ENCODE assay signal across 12 mouse cellular contexts in genomic region chr8:69853869-69854268, GRCm38 (mm10). TPM values are rescaled to one million over a fixed set of nuclear protein-coding genes. Genes with fewer than 3 reads are reported as not detected.
"Had no signal": no experiment of that assay in that cellular context is flagged by ENCODE, and none has a peak within 500 bp of the region (broad histone marks: within the 10 kb centered on the region; RNA-seq: fewer than 3 reads in every experiment).

No protein-coding gene starts in this region.

- H3K27me3 ChIP-seq: limb, embryonic 12.5 days; lung, embryonic 15.5 days; midbrain, embryonic 15.5 days had no signal

- H3K27ac ChIP-seq: limb, embryonic 12.5 days; lung, embryonic 15.5 days; midbrain, embryonic 10.5 days; midbrain, embryonic 15.5 days had no signal

- ATAC-seq: intestine, postnatal 0 days; midbrain, embryonic 15.5 days had no signal

- H3K4me3 ChIP-seq: limb, embryonic 12.5 days; lung, embryonic 15.5 days; midbrain, embryonic 10.5 days; midbrain, embryonic 15.5 days had no signal

- H3K4me1 ChIP-seq: limb, embryonic 12.5 days; lung, embryonic 15.5 days; midbrain, embryonic 10.5 days; midbrain, embryonic 15.5 days had no signal

- H3K36me3 ChIP-seq: limb, embryonic 12.5 days; lung, embryonic 15.5 days; midbrain, embryonic 15.5 days had no signal

- H3K9me3 ChIP-seq: lung, embryonic 15.5 days; midbrain, embryonic 15.5 days had no signal

- H3K9ac ChIP-seq: limb, embryonic 12.5 days; lung, embryonic 15.5 days; midbrain, embryonic 15.5 days had no signal

- H3K4me2 ChIP-seq: limb, embryonic 12.5 days; lung, embryonic 15.5 days; midbrain, embryonic 15.5 days had no signal

- DNase-seq: kidney, adult 8-10 months; layer of hippocampus, postnatal 36 days; liver; right cerebral cortex, postnatal 14 days; thymus, postnatal 36 days had no signal

RNA-seq across cellular contexts. Expression of gene Cilp2, which starts 33.6 kb away (rescaled TPM):
- total RNA-seq: megakaryocyte progenitor cell, adult 5-6 weeks had no signal
- polyA plus RNA-seq: liver, embryonic 16.5 days had no signal
